Mouse (Mus musculus): ENCODE data around the gene Ccdc137. TPM values are rescaled to one million over a fixed set of nuclear protein-coding genes. Genes with fewer than 3 reads are reported as not detected.

Gene Ccdc137
- polyA plus RNA-seq (2017; shearing (Covaris generic)), result 55.1 TPM

GRCm38 (mm10) chr11:120457772-120458751 is at the start of gene Ccdc137, which contains the start of gene Oxld1:
Ccdc137 (plus strand) TSS chr11:120458115.
Oxld1 (minus strand) TSS chr11:120458068.

GRCm38 (mm10) chr11:120437152-120437856 is 20.6 kb upstream of the Ccdc137 start, which contains the start of gene Nploc4:
Nploc4 (minus strand) TSS chr11:120437708.

GRCm38 (mm10) chr11:120442344-120442743 is 15.6 kb upstream of the Ccdc137 start, which contains the start of gene Tspan10:
Tspan10 (plus strand) TSS chr11:120442644.

GRCm38 (mm10) chr11:120453306-120453705 is 4.6 kb upstream of the Ccdc137 start, which contains the start of gene Pde6g:
Pde6g (minus strand) TSS chr11:120453500.

GRCm38 (mm10) chr11:120467051-120467735 is 9.3 kb downstream of the Ccdc137 start, which contains the start of gene Arl16:
Arl16 (minus strand) TSS chr11:120467607.

GRCm38 (mm10) chr11:120484265-120484981 is 26.5 kb downstream of the Ccdc137 start, which contains the start of gene Mrpl12:
Mrpl12 (plus strand) TSS chr11:120484613.

GRCm38 (mm10) chr11:120491317-120492023 is 33.6 kb downstream of the Ccdc137 start, which contains the start of gene Slc25a10:
Slc25a10 (plus strand) TSS chr11:120491840.

Other genes with a start within 250 kb of the Ccdc137 start
- gene Bahcc1, start 225.2 kb upstream of the Ccdc137 start, polyA plus RNA-seq (2017; shearing (Covaris generic)), result not detected
- 2,711 TPM for gene Actg1, start 109.6 kb upstream of the Ccdc137 start, polyA plus RNA-seq (2017; shearing (Covaris generic))
- not detected for gene Fscn2, start 96.6 kb upstream of the Ccdc137 start, polyA plus RNA-seq (2017; shearing (Covaris generic))
- gene Faap100, start 79.4 kb upstream of the Ccdc137 start, polyA plus RNA-seq (2017; shearing (Covaris generic)), result 32.1 TPM
- gene Nploc4, start 20.4 kb upstream of the Ccdc137 start, polyA plus RNA-seq (2017; shearing (Covaris generic)), result 13.7 TPM
- not detected for gene Tspan10, start 15.5 kb upstream of the Ccdc137 start, polyA plus RNA-seq (2017; shearing (Covaris generic))
- 0.68 TPM for gene Pde6g, start 4.6 kb upstream of the Ccdc137 start, polyA plus RNA-seq (2017; shearing (Covaris generic))
- 11.5 TPM for gene Oxld1, start within 50 bp of the Ccdc137 start, polyA plus RNA-seq (2017; shearing (Covaris generic))
- 47.8 TPM for gene Arl16, start 9.5 kb downstream of the Ccdc137 start, polyA plus RNA-seq (2017; shearing (Covaris generic))
- gene Mrpl12, start 26.5 kb downstream of the Ccdc137 start, polyA plus RNA-seq (2017; shearing (Covaris generic)), result 76.5 TPM
- 15.4 TPM for gene Slc25a10, start 33.7 kb downstream of the Ccdc137 start, polyA plus RNA-seq (2017; shearing (Covaris generic))
- gene Gcgr, start 72.6 kb downstream of the Ccdc137 start, polyA plus RNA-seq (2017; shearing (Covaris generic)), result not detected
- gene Mcrip1, start 91.6 kb downstream of the Ccdc137 start, polyA plus RNA-seq (2017; shearing (Covaris generic)), result 124 TPM
- gene Ppp1r27, start 93.0 kb downstream of the Ccdc137 start, polyA plus RNA-seq (2017; shearing (Covaris generic)), result not detected
- gene P4hb, start 115.1 kb downstream of the Ccdc137 start, polyA plus RNA-seq (2017; shearing (Covaris generic)), result 279 TPM
- 896 TPM for gene Arhgdia, start 123.5 kb downstream of the Ccdc137 start, polyA plus RNA-seq (2017; shearing (Covaris generic))
- 6.6 TPM for gene Alyref, start 140.2 kb downstream of the Ccdc137 start, polyA plus RNA-seq (2017; shearing (Covaris generic))
- gene Anapc11, start 140.3 kb downstream of the Ccdc137 start, polyA plus RNA-seq (2017; shearing (Covaris generic)), result 129 TPM
- gene Npb, start 150.4 kb downstream of the Ccdc137 start, polyA plus RNA-seq (2017; shearing (Covaris generic)), result 1.3 TPM
- gene Pcyt2, start 159.8 kb downstream of the Ccdc137 start, polyA plus RNA-seq (2017; shearing (Covaris generic)), result 170 TPM
- 233 TPM for gene Sirt7, start 167.1 kb downstream of the Ccdc137 start, polyA plus RNA-seq (2017; shearing (Covaris generic))
- gene Mafg, start 175.5 kb downstream of the Ccdc137 start, polyA plus RNA-seq (2017; shearing (Covaris generic)), result 12.0 TPM
- gene Pycr1, start 185.7 kb downstream of the Ccdc137 start, polyA plus RNA-seq (2017; shearing (Covaris generic)), result 1.00 TPM
- not detected for gene Myadml2, start 190.0 kb downstream of the Ccdc137 start, polyA plus RNA-seq (2017; shearing (Covaris generic))
- not detected for gene Notum, start 203.1 kb downstream of the Ccdc137 start, polyA plus RNA-seq (2017; shearing (Covaris generic))
- gene Aspscr1, start 214.9 kb downstream of the Ccdc137 start, polyA plus RNA-seq (2017; shearing (Covaris generic)), result 141 TPM

Measured in inflammation-experienced regulatory T-cells, adult 16 weeks (primary cell).